ENCODE assay signal across 11 mouse cellular contexts in the genomic region with DNA sequence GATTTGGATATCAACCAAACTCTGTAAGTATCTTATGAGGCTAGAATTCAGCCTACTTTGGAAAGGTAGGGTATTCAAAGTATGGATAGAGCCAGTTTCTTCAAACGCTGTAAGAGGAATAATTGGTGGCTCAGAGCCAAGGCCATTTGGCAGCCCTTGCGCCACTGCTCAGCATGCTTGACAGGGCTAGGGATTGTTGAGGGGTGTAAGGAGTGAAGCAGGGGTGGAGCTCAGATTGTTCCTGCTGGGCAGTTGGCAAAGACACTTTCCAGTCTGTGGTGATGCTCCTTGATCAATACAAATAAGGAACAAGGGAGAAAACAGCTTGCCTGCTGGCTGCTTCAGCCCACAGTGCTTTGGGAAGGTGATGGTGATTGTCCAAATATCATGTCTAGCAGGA.
DNase-seq lines count a peak whose midpoint lies in the region; ATAC-seq lines count a peak whose summit lies in the region.
"Had no signal": no experiment of that assay in that cellular context is flagged by ENCODE, and none has a peak within 500 bp of the region (broad histone marks: within the 10 kb centered on the region; RNA-seq: fewer than 3 reads in every experiment).

No protein-coding gene starts in this region.

- peak; percentile 82 for DNase-seq in forebrain, embryonic 14.5 days (ENCODE audit: low spot score)
- DNase-seq in kidney, postnatal 4 days: peak; percentile 33
- DNase-seq in kidney, adult 11 months: no peak
- peak; percentile 32 for DNase-seq in adrenal gland, adult 2 months
- peak; percentile 67 for DNase-seq in cerebellum, adult 9-10 months
- DNase-seq in gastrocnemius, postnatal 4 days (ENCODE audit: low spot score in 2 of 2): no peak
- DNase-seq in MN1 (ENCODE audit: low spot score): no peak

- H3K36me3 ChIP-seq in forebrain, embryonic 14.5 days (ENCODE audit: control insufficient read depth, insufficient read depth, low read length): no peaks in the 10 kb centered on the region
- no peaks in the 10 kb centered on the region for H3K36me3 ChIP-seq in forebrain, embryonic 12.5 days (replicated peaks)
- H3K36me3 ChIP-seq: embryonic facial prominence, embryonic 12.5 days; heart, embryonic 15.5 days had no signal

- no peak overlapping the region for H3K4me3 ChIP-seq in forebrain, embryonic 14.5 days (ENCODE audit: low read depth, low read length)
- H3K4me3 ChIP-seq in forebrain, embryonic 12.5 days (replicated peaks): no peak overlapping the region
- H3K4me3 ChIP-seq: embryonic facial prominence, embryonic 12.5 days; heart, embryonic 15.5 days had no signal

- H3K4me1 ChIP-seq in forebrain, embryonic 14.5 days (ENCODE audit: control insufficient read depth, insufficient read depth, low read length): no peaks in the 10 kb centered on the region; the same call in 1 of the 2 replicates
- H3K4me1 ChIP-seq in forebrain, embryonic 12.5 days: 0 out of 2 replicates have a peak, but pooled peaks cover 3% of the 10 kb centered on the region
- H3K4me1 ChIP-seq: embryonic facial prominence, embryonic 12.5 days had no signal

- 2% methylated on average over 2 of the region's 2 CpGs for WGBS in forebrain, embryonic 14.5 days
- 36% methylated on average over 2 of the region's 2 CpGs for WGBS in forebrain, embryonic 12.5 days

- no peaks in the 10 kb centered on the region for H3K27me3 ChIP-seq in forebrain, embryonic 14.5 days (replicated peaks; ENCODE audit: control insufficient read depth, insufficient read depth, low read length)
- H3K27me3 ChIP-seq in forebrain, embryonic 12.5 days: no peaks in the 10 kb centered on the region
- H3K27me3 ChIP-seq: embryonic facial prominence, embryonic 12.5 days; heart, embryonic 15.5 days had no signal

- no peak overlapping the region for H3K4me2 ChIP-seq in forebrain, embryonic 14.5 days (ENCODE audit: low read length)
- H3K4me2 ChIP-seq in forebrain, embryonic 12.5 days: no peak overlapping the region
- H3K4me2 ChIP-seq: embryonic facial prominence, embryonic 12.5 days; heart, embryonic 15.5 days had no signal

- H3K9ac ChIP-seq in forebrain, embryonic 14.5 days (ENCODE audit: low read length): no peak overlapping the region
- H3K9ac ChIP-seq in forebrain, embryonic 12.5 days: no peak overlapping the region
- H3K9ac ChIP-seq: embryonic facial prominence, embryonic 12.5 days; heart, embryonic 15.5 days had no signal

- H3K27ac ChIP-seq in forebrain, embryonic 14.5 days (ENCODE audit: low read depth, low read length): no peak overlapping the region
- H3K27ac ChIP-seq in forebrain, embryonic 12.5 days: no peak overlapping the region
- H3K27ac ChIP-seq: embryonic facial prominence, embryonic 12.5 days; heart, embryonic 15.5 days; macrophage had no signal

- ATAC-seq in forebrain, embryonic 14.5 days: peak; percentile 85; the same call in 1 of the 2 replicates
- ATAC-seq in forebrain, embryonic 12.5 days (ENCODE audit: low FRiP score): no peak

- no peaks in the 10 kb centered on the region for H3K9me3 ChIP-seq in forebrain, embryonic 14.5 days (replicated peaks; ENCODE audit: control insufficient read depth, low read length)
- no peaks in the 10 kb centered on the region for H3K9me3 ChIP-seq in forebrain, embryonic 12.5 days
- H3K9me3 ChIP-seq: embryonic facial prominence, embryonic 12.5 days; heart, embryonic 15.5 days had no signal

Comparison
In these comparisons a context has a peak if more than half of its experiments do, and no peak if none do; other contexts are left out.
1. DNase-seq: peak in forebrain, embryonic 14.5 days (single experiment), kidney, postnatal 4 days (2 of 2), adrenal gland, adult 2 months (single experiment) and cerebellum, adult 9-10 months (single experiment); none in kidney, adult 11 months (single experiment), gastrocnemius, postnatal 4 days (0 of 2) and MN1 (single experiment).